Mouse (Mus musculus) cortical plate, adult 2 months (tissue): Measurements from ENCODE around the gene Brat1.

ENCODE experiments used
- CTCF ChIP-seq: fragments of 200-500 bp; IDR thresholded peaks from 2 replicates; pipeline ENCODE4 v1.5.1; 2011; ENCODE audit warnings: mild to moderate bottlenecking, control low read depth, low read length; ENCODE audit not compliant: insufficient read depth; ENCODE audit errors: extremely low read depth
- POLR2A ChIP-seq: fragments of 200-500 bp; IDR thresholded peaks from 2 replicates; pipeline ENCODE4 v1.6.1; 2011; ENCODE audit warnings: mild to moderate bottlenecking, low read length, control low read depth; ENCODE audit not compliant: insufficient read depth; ENCODE audit errors: extremely low read depth

DNA sequence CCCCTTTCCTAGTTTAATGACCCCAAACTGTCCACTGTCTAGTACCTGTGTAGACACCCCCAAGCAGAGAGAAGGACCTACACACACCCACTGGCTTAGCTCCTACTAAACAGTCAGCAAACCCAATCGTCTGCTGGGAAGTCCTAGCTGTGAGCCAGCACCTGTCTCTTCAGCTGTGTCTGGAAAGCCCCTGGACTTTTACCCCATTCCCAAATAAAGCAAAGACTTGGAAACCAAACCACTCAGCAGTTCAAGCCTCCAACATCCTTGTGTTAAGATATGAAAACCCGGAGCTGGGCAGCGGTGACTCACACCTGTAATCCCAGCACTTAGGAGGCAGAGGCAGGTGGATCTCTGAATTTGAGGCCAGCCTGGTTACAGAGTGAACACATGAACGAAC, 61.8 kb downstream of the Brat1 start:
- TF ChIP-seq POLR2A (no peak), CTCF (no peak)
